Mouse (Mus musculus) thymus, adult 18-20 months (tissue): ENCODE measurements around the gene Gm5741.

Experiments used
- DNase-seq, 2 experiments: peaks; one replicate each; pipeline ENCODE4 v3.0.0; 2022; ENCODE audit warnings: mixed read lengths in 2 of 2

The Gm5741 gene

DNA sequence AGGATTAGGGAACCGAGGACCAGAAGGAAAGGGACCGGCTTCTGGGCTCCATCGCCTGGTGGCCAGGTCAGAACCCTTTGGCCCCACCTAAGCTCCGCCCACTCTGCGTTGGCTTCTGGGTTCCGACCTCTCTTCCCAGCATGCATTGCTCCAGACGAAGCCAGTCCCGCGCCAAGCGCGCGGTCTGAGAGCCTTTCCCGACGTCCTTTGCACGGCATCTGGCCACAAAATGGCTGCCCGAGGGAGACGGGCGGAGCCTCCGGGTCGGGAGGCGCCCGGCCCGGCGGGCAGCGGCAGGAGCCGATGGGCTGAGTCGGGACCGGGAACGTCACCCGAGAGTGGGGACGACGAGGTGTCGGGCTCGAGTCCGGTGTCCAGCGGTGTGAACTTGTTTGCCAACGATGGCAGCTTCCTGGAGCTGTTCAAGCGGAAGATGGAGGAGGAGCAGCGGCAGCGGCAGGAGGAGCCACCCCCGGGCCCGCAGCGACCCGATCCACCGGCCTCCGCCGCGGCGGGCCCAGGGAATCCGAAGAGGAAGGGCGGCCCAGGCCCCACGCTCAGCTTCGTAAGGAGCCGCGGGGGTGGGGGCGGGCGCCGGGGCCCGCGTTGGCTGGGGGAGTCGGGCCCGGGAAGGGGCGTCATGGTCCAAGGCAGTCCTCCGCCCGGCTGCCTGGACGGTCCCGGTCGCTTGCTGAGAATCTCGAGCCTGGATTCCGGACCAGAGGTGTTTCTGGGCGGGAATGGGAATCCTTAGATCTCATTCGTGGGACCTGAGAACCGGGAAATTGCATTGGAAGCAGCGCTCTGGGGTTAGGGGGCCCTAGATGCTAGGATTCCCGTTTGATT lies 40.9 kb downstream of the Gm5741 start, which contains the start of gene Trir:
TSS of gene Trir (plus strand) at position 154 of the 846 bp plus-strand sequence.
- peak; percentile 91 to 94 for DNase-seq

DNA sequence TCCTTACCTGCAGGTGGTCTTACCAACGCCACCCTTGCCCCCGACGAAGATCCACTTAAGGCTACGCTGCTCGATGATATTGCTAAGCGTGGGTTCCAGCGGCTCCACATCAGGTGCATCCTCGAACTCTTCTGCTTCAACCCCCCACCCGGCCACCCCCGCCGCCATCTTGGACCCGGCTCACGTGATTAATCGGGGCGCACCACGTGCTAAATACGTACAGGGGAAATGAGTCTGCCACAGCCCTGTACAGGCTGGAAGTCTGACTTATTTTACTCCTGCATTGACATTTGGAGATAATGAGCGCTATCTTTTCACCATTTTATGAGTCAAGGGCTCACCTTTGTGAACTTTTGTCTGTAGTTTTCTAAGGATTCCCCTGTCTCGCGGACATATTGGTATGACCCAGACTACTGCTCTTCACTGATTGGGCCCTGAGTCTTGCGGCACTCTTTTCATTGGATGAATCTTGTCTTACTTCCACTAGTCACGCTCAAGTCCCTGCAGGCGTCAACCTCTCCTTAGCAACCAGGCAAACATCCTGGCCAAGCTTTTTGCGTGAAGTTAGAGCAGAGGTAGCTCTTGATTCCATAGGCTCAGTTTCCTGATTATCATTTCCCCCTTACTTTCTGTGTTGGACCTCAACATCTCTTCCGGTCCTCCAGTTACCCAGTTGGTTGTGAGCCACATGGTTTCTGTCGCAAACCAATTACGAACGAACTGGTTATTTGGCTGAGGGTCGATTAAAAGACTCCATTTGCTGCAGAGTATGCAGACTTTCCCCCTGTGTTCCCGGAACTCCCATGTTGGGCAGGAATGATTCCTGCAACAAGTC lies 42.5 kb downstream of the Gm5741 start, which contains the start of gene Asna1:
TSS of gene Asna1 (minus strand) at position 184 of the 835 bp plus-strand sequence.
- peak; percentile 54 to 82 for DNase-seq

GRCm38 (mm10) chr8:85023846-85024245 lies 43.9 kb downstream of the Gm5741 start:
- DNase-seq = no peak

DNA sequence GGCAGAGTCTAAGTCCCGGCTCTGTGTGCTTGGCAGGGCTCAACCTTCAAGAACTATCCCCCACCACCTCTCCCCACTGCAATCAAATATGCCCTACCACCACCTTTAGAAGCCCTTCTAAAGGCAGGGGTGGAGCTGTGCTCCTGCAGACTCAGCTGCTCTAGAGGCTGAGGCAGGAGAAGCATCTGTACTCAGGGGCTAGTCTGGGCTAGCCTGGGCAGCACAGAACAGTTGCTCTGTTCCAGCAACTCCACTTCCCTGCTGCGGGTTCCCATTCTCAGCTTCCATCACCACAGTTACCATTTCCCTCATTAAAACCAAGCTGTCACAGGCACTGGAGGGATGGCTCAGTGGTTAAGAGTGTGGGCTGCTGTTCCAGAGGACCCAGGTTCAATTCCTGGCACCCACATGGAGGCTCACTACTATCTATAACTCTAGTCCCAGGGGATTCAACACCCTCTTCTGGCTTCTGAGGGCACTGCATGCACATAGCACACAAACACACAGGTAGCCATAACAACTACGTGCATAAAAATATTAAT lies 46.2 kb downstream of the Gm5741 start:
- DNase-seq = no peak
